Mouse (Mus musculus) E14TG2a.4 (cell line): ENCODE measurements around the gene Strn.

ENCODE experiments used
- H3K27me3 ChIP-seq: 2 replicates; pipeline ENCODE4 v1.6.1; 2014; ENCODE audit warnings: low read length, control low read depth; ENCODE audit not compliant: insufficient read depth
- H3K36me3 ChIP-seq: 2 replicates; pipeline ENCODE4 v1.6.1; 2014; ENCODE audit warnings: low read length, control low read depth; ENCODE audit not compliant: insufficient read depth
- H3K4me1 ChIP-seq: replicated peaks from 2 replicates; pipeline ENCODE4 v1.6.1; 2014; ENCODE audit warnings: low read depth, low read length, control low read depth
- H3K4me3 ChIP-seq: replicated peaks from 2 replicates; pipeline ENCODE4 v1.5.1; 2014; ENCODE audit warnings: mild to moderate bottlenecking, low read length
- H3K9me3 ChIP-seq: 2 replicates; pipeline ENCODE4 v1.6.1; 2014; ENCODE audit warnings: low read length, control low read depth
- CTCF ChIP-seq: conservative IDR thresholded peaks from 2 replicates; pipeline ENCODE4 v1.5.1; 2014; ENCODE audit warnings: low read length
- NANOG ChIP-seq: IDR thresholded peaks from 2 replicates; pipeline ENCODE4 v1.6.1; 2014; ENCODE audit warnings: borderline replicate concordance, low read length, mixed read lengths
- POU5F1 ChIP-seq: IDR thresholded peaks from 2 replicates; pipeline ENCODE4 v1.6.1; 2014; ENCODE audit warnings: low read length, borderline replicate concordance

Strn gene

GRCm38 (mm10) chr17:78732056-78732455 lies 4.9 kb downstream of the Strn start:
- Histone ChIP-seq H3K9me3 (no peaks in the 10 kb centered on the region), H3K27me3 (peaks cover 4% of the 10 kb centered on the region), H3K4me3 (no peak overlapping the region), H3K36me3 (no peaks in the 10 kb centered on the region), H3K4me1 (peaks cover 32% of the 10 kb centered on the region)
- no peak for TF ChIP-seq CTCF
- TF ChIP-seq NANOG, result no peak
- no peak for TF ChIP-seq POU5F1

- no peaks in the 10 kb centered on the region for H3K36me3 ChIP-seq
- H3K9me3 ChIP-seq, result no peaks in the 10 kb centered on the region
- peaks cover 13% of the 10 kb centered on the region for H3K4me1 ChIP-seq
- H3K4me3 ChIP-seq, result no peak overlapping the region
- no peaks in the 10 kb centered on the region for H3K27me3 ChIP-seq
- TF ChIP-seq POU5F1 (no peak), CTCF (no peak), NANOG (no peak)
Observed at GRCm38 (mm10) chr17:78726746-78727449, 10.1 kb downstream of the Strn start.

DNA sequence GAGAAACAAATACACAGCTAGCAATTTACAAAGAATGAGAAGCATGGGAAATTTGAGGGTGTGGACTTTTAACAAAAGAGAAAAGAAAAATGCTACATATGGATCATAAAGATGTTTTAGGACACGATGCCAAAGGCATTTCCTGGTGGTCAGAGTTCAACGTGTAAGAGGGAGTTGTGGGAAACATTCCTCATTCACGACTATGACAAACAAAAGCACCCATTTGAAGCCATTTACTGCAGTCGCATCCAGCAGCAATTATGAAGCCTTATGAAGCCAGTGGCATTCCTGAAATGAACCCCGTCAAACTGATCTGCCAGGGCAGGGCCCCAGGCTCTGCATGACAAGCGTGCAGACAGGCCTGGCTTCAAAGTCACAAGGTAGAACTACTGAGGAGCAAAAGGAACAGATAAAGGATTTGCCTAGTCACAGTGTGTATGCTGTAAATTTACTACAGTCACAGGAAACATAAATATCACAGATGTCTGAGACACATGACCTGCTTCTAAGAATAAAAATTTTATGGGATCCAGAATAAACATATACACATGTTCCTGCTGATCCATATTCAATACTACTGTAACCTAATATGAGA lies 12.4 kb downstream of the Strn start:
- Histone ChIP-seq H3K4me1 (peaks cover 12% of the 10 kb centered on the region), H3K4me3 (no peak overlapping the region), H3K36me3 (no peaks in the 10 kb centered on the region), H3K27me3 (no peaks in the 10 kb centered on the region), H3K9me3 (no peaks in the 10 kb centered on the region)
- TF ChIP-seq NANOG, result no peak
- no peak for TF ChIP-seq CTCF
- no peak for TF ChIP-seq POU5F1

DNA sequence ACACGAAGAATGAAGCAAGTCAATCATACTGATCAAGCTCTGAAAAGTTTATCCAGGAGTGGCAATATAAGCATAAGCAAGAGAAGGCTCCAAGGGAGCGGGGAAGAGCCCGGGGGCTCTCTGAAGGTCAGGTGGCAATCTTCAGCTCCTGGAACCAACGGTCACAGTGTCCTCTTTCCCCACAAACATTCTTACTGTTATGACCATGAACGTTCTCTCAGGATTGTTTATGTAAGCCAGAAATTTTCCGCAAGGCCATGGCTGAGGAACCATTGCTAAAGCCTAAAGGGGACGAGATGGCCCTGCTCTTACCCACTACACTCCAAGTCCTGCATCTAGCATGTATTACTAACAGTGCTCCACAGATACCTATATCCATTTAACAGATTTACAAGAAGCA lies 15.3 kb downstream of the Strn start:
- Histone ChIP-seq H3K27me3 (no peaks in the 10 kb centered on the region), H3K4me3 (no peak overlapping the region), H3K4me1 (peaks cover 5% of the 10 kb centered on the region), H3K9me3 (0 out of 2 replicates have a peak, but pooled peaks cover 3% of the 10 kb centered on the region), H3K36me3 (no peaks in the 10 kb centered on the region)
- TF ChIP-seq POU5F1 (no peak), NANOG (no peak), CTCF (no peak)

- no peaks in the 10 kb centered on the region for H3K27me3 ChIP-seq
- H3K9me3 ChIP-seq, result peaks cover 14% of the 10 kb centered on the region
- no peaks in the 10 kb centered on the region for H3K36me3 ChIP-seq
- H3K4me3 ChIP-seq, result no peak overlapping the region
- TF ChIP-seq CTCF, result no peak
- no peaks in the 10 kb centered on the region for H3K4me1 ChIP-seq
Observed at GRCm38 (mm10) chr17:78719086-78719485, 17.9 kb downstream of the Strn start.

DNA sequence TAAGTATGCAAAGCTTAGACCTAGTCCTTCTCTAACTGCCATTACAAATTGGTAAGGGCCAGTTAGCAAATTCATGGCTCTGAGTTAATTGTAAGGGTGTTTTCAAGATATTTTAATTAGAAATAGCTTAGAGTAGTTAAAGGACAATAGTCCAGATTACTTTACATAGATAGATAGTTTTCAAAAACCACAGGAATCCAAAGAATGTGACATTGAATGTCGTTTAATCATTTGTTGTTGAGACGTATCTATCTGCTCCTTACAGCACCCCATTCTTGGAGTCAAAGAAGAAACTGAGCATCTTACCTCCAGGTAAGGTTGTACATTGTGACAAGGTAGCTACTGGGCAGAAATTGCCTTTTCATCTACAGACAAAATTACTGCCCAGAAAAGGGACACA lies 26.7 kb downstream of the Strn start:
- TF ChIP-seq POU5F1 (no peak), CTCF (no peak), NANOG (no peak)
- H3K4me1 ChIP-seq, result no peaks in the 10 kb centered on the region
- peaks cover 19% of the 10 kb centered on the region for H3K9me3 ChIP-seq
- no peaks in the 10 kb centered on the region for H3K27me3 ChIP-seq
- H3K36me3 ChIP-seq, result no peaks in the 10 kb centered on the region
- H3K4me3 ChIP-seq, result no peak overlapping the region

DNA sequence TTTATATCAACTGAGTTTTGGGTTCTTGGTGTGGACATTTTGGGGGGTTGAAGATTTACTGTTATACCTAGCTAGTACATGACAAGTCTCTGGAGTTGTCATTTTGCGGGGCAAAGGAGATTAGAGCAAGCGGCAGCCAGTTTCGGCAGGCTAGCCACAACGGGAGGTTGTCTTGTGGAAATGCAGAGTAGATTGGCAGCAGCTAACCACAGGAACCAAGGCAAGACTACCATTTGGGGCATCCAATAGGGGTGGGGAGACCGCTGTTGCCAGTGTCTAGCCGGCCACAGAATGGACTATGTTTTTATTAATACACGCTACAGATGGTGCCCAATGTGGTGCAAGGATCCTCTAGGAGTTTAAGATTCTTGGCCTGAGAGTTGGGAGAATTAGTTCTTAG lies 28.6 kb downstream of the Strn start:
- no peaks in the 10 kb centered on the region for H3K36me3 ChIP-seq
- H3K9me3 ChIP-seq, result peaks cover 2% of the 10 kb centered on the region
- no peaks in the 10 kb centered on the region for H3K27me3 ChIP-seq
- TF ChIP-seq NANOG (no peak), POU5F1 (no peak), CTCF (no peak)
- H3K4me3 ChIP-seq, result no peak overlapping the region
- no peaks in the 10 kb centered on the region for H3K4me1 ChIP-seq

- H3K9me3 ChIP-seq, result no peaks in the 10 kb centered on the region
- no peaks in the 10 kb centered on the region for H3K27me3 ChIP-seq
- H3K36me3 ChIP-seq, result no peaks in the 10 kb centered on the region
- no peak overlapping the region for H3K4me3 ChIP-seq
- no peaks in the 10 kb centered on the region for H3K4me1 ChIP-seq
- TF ChIP-seq CTCF (no peak), POU5F1 (no peak), NANOG (no peak)
Observed at GRCm38 (mm10) chr17:78702988-78703387, 34.0 kb downstream of the Strn start.

DNA sequence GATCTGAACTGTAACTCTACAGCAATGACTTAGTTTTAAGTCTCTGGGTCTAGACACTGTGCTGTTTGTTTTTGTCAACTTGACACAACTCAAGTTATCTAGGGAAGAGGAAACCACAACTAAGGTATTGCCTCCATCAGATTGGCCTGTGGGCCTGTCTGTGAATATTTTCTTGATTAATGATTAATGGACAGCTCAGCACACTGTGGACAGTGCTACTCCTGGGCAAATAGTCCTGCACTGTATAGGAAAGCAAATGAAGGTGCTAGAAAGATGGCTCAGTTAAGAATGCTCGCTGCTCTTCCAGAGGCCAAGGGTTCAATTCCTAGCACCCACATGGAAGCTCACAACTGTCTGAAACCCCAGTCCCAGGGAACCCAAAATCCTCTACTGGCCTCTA lies 38.0 kb downstream of the Strn start:
- Histone ChIP-seq H3K36me3 (no peaks in the 10 kb centered on the region), H3K27me3 (no peaks in the 10 kb centered on the region), H3K9me3 (no peaks in the 10 kb centered on the region), H3K4me3 (no peak overlapping the region), H3K4me1 (no peaks in the 10 kb centered on the region)
- TF ChIP-seq POU5F1 (no peak), NANOG (no peak), CTCF (no peak)
